Mouse (Mus musculus): ENCODE results near the gene Gabrb3. TPM values are rescaled to one million over a fixed set of nuclear protein-coding genes. Genes with fewer than 3 reads are reported as not detected.

Gabrb3 gene
- polyA plus RNA-seq (2011; ENCODE audit: insufficient read depth, insufficient read length, low replicate concordance, missing spikeins), result 0.27 TPM in 1 of 2 replicates, not detected in the other

- Histone ChIP-seq H3K4me3 (replicated peaks; ENCODE audit: control insufficient read depth, low read depth, low read length) (no peak within 1 kb of the TSS), H3K4me1 (ENCODE audit: control insufficient read depth, insufficient read depth, low read length) (no peaks in the 10 kb centered on the region), H3K27ac (ENCODE audit: control insufficient read depth, insufficient read depth, low read depth, low read length, poor library complexity) (no peak within 1 kb of the TSS)
- 62% methylated on average over 2 of the region's 2 CpGs for WGBS
- TF ChIP-seq CTCF (IDR thresholded peaks at IDR 0.05; ENCODE audit: control insufficient read depth, insufficient read depth, low read length), result no peak
Measured at GRCm38 (mm10) chr7:57419392-57419791, at the start of gene Gabrb3. Gene Gabrb3 (plus strand): TSS chr7:57419692.

GRCm38 (mm10) chr7:57384112-57384511, 35.4 kb upstream of the Gabrb3 start:
- no peak for TF ChIP-seq CTCF (IDR thresholded peaks at IDR 0.05; ENCODE audit: control insufficient read depth, insufficient read depth, low read length)
- TF ChIP-seq POLR2A (IDR thresholded peaks at IDR 0.05; ENCODE audit: borderline replicate concordance, control insufficient read depth, low read depth, low read length), result no peak
- H3K4me3 ChIP-seq (replicated peaks; ENCODE audit: control insufficient read depth, low read depth, low read length), result no peak overlapping the region
- no peaks in the 10 kb centered on the region for H3K4me1 ChIP-seq (ENCODE audit: control insufficient read depth, insufficient read depth, low read length)
- no peak overlapping the region for H3K27ac ChIP-seq (ENCODE audit: control insufficient read depth, insufficient read depth, low read depth, low read length, poor library complexity)
- 34% methylated on average over 4 of the region's 4 CpGs for WGBS

- no peak within 1 kb of the TSS for H3K4me3 ChIP-seq (replicated peaks; ENCODE audit: control insufficient read depth, low read depth, low read length)
- TF ChIP-seq POLR2A (IDR thresholded peaks at IDR 0.05; ENCODE audit: borderline replicate concordance, control insufficient read depth, low read depth, low read length) (no peak), CTCF (IDR thresholded peaks at IDR 0.05; ENCODE audit: control insufficient read depth, insufficient read depth, low read length) (no peak)
- no peak within 1 kb of the TSS for H3K27ac ChIP-seq (ENCODE audit: control insufficient read depth, insufficient read depth, low read depth, low read length, poor library complexity)
- WGBS, result 4% methylated on average over 69 of the region's 71 CpGs
- no peaks in the 10 kb centered on the region for H3K4me1 ChIP-seq (ENCODE audit: control insufficient read depth, insufficient read depth, low read length)
Measured at GRCm38 (mm10) chr7:57386517-57387340, 32.8 kb upstream of the Gabrb3 start, which contains the start of gene Gabrg3. Gene Gabrg3 (minus strand): TSS chr7:57387188.

GRCm38 (mm10) chr7:57387341-57387654, 32.2 kb upstream of the Gabrb3 start:
- no peaks in the 10 kb centered on the region for H3K4me1 ChIP-seq (ENCODE audit: control insufficient read depth, insufficient read depth, low read length)
- TF ChIP-seq CTCF (IDR thresholded peaks at IDR 0.05; ENCODE audit: control insufficient read depth, insufficient read depth, low read length), result no peak
- TF ChIP-seq POLR2A (IDR thresholded peaks at IDR 0.05; ENCODE audit: borderline replicate concordance, control insufficient read depth, low read depth, low read length), result no peak
- no peak overlapping the region for H3K4me3 ChIP-seq (replicated peaks; ENCODE audit: control insufficient read depth, low read depth, low read length)
- no peak overlapping the region for H3K27ac ChIP-seq (ENCODE audit: control insufficient read depth, insufficient read depth, low read depth, low read length, poor library complexity)
- WGBS, result 23% methylated on average over 6 of the region's 6 CpGs

GRCm38 (mm10) chr7:57390046-57390445, 29.4 kb upstream of the Gabrb3 start:
- H3K4me3 ChIP-seq (replicated peaks; ENCODE audit: control insufficient read depth, low read depth, low read length), result no peak overlapping the region

GRCm38 (mm10) chr7:57393551-57393950, 25.9 kb upstream of the Gabrb3 start:
- Histone ChIP-seq H3K4me1 (ENCODE audit: control insufficient read depth, insufficient read depth, low read length) (no peaks in the 10 kb centered on the region), H3K4me3 (replicated peaks; ENCODE audit: control insufficient read depth, low read depth, low read length) (no peak overlapping the region), H3K27ac (ENCODE audit: control insufficient read depth, insufficient read depth, low read depth, low read length, poor library complexity) (no peak overlapping the region)
- no peak for TF ChIP-seq CTCF (IDR thresholded peaks at IDR 0.05; ENCODE audit: control insufficient read depth, insufficient read depth, low read length)
- no peak for TF ChIP-seq POLR2A (IDR thresholded peaks at IDR 0.05; ENCODE audit: borderline replicate concordance, control insufficient read depth, low read depth, low read length)
- WGBS, result 74% methylated on average over 4 of the region's 4 CpGs

More at GRCm38 (mm10) chr7:57390046-57390445, 29.4 kb upstream of the Gabrb3 start:
- no peaks in the 10 kb centered on the region for H3K4me1 ChIP-seq (ENCODE audit: control insufficient read depth, insufficient read depth, low read length)
- H3K27ac ChIP-seq (ENCODE audit: control insufficient read depth, insufficient read depth, low read depth, low read length, poor library complexity), result no peak overlapping the region
- TF ChIP-seq POLR2A (IDR thresholded peaks at IDR 0.05; ENCODE audit: borderline replicate concordance, control insufficient read depth, low read depth, low read length) (no peak), CTCF (IDR thresholded peaks at IDR 0.05; ENCODE audit: control insufficient read depth, insufficient read depth, low read length) (no peak)
- 36% methylated on average over 4 of the region's 4 CpGs for WGBS

GRCm38 (mm10) chr7:57411163-57411562, 8.3 kb upstream of the Gabrb3 start:
- WGBS, result 77% methylated on average over 4 of the region's 4 CpGs
- TF ChIP-seq POLR2A (IDR thresholded peaks at IDR 0.05; ENCODE audit: borderline replicate concordance, control insufficient read depth, low read depth, low read length) (no peak), CTCF (IDR thresholded peaks at IDR 0.05; ENCODE audit: control insufficient read depth, insufficient read depth, low read length) (no peak)
- Histone ChIP-seq H3K4me3 (replicated peaks; ENCODE audit: control insufficient read depth, low read depth, low read length) (no peak overlapping the region), H3K27ac (ENCODE audit: control insufficient read depth, insufficient read depth, low read depth, low read length, poor library complexity) (no peak overlapping the region), H3K4me1 (ENCODE audit: control insufficient read depth, insufficient read depth, low read length) (no peaks in the 10 kb centered on the region)

- Histone ChIP-seq H3K4me3 (replicated peaks; ENCODE audit: control insufficient read depth, low read depth, low read length) (no peak overlapping the region), H3K4me1 (ENCODE audit: control insufficient read depth, insufficient read depth, low read length) (no peaks in the 10 kb centered on the region), H3K27ac (ENCODE audit: control insufficient read depth, insufficient read depth, low read depth, low read length, poor library complexity) (no peak overlapping the region)
- 22% methylated on average over 1 of the region's 1 CpGs for WGBS
- no peak for TF ChIP-seq POLR2A (IDR thresholded peaks at IDR 0.05; ENCODE audit: borderline replicate concordance, control insufficient read depth, low read depth, low read length)
- TF ChIP-seq CTCF (IDR thresholded peaks at IDR 0.05; ENCODE audit: control insufficient read depth, insufficient read depth, low read length), result no peak
Measured at GRCm38 (mm10) chr7:57412896-57413295, 6.6 kb upstream of the Gabrb3 start.
